Mouse (Mus musculus) heart, postnatal 0 days (tissue): ENCODE results near the gene Pou6f1. TPM values are rescaled to one million over a fixed set of nuclear protein-coding genes. Genes with fewer than 3 reads are reported as not detected.
"Not testable (repeated sequence)": the region's sequence is repeated elsewhere in the genome, so short reads cannot be mapped to it uniquely, and the experiment has no call there.

Experiments used
- ATAC-seq: fragments of 200-750 bp; cut with Nextera tagmentation; 2 replicates; pipeline ENCODE4 v1.8.0; 2017; ENCODE audit warnings: low read depth, moderate number of reproducible peaks, moderate library complexity; ENCODE audit not compliant: insufficient read depth
- DNase-seq: peaks from one replicate; pipeline ENCODE4 v3.0.0-alpha.2; 2016; ENCODE audit warnings: low spot score
- H3K27ac ChIP-seq: fragments of 300-500 bp; sonication (generic); 2 replicates; pipeline ENCODE4 v1.5.1; 2014; ENCODE audit warnings: low read depth, mild to moderate bottlenecking
- H3K27me3 ChIP-seq: fragments of 300-500 bp; sonication (generic); 2 replicates; pipeline ENCODE4 v1.6.1; 2014; ENCODE audit warnings: low read length, mixed read lengths; ENCODE audit not compliant: control insufficient read depth, insufficient read depth
- H3K36me3 ChIP-seq: fragments of 300-500 bp; sonication (generic); replicated peaks from 2 replicates; pipeline ENCODE4 v1.6.1; 2014; ENCODE audit warnings: low read length, mixed read lengths; ENCODE audit not compliant: control insufficient read depth, insufficient read depth
- H3K4me1 ChIP-seq: fragments of 300-500 bp; sonication (generic); 2 replicates; pipeline ENCODE4 v1.6.1; 2014; ENCODE audit warnings: antibody characterized with exemption; ENCODE audit not compliant: control insufficient read depth, insufficient read depth
- H3K4me2 ChIP-seq: fragments of 300-500 bp; sonication (generic); 2 replicates; pipeline ENCODE4 v1.6.1; 2014; ENCODE audit warnings: low read depth, mild to moderate bottlenecking, low read length, moderate library complexity
- H3K4me3 ChIP-seq: fragments of 300-500 bp; sonication (generic); 2 replicates; pipeline ENCODE4 v1.5.1; 2014; ENCODE audit warnings: low read depth, low read length
- H3K9ac ChIP-seq: fragments of 300-500 bp; sonication (generic); replicated peaks from 2 replicates; pipeline ENCODE4 v1.6.1; 2014; ENCODE audit warnings: low read depth, low read length, mixed read lengths
- H3K9me3 ChIP-seq: fragments of 300-500 bp; sonication (generic); replicated peaks from 2 replicates; pipeline ENCODE4 v1.6.1; 2016; ENCODE audit warnings: low read length; ENCODE audit not compliant: control insufficient read depth
- CTCF ChIP-seq: IDR thresholded peaks from 2 replicates; pipeline ENCODE4 v1.5.1; 2016; ENCODE audit warnings: antibody characterized with exemption, control low read depth, low read depth
- EP300 ChIP-seq: IDR thresholded peaks from 2 replicates; pipeline ENCODE4 v1.6.1; 2016; ENCODE audit warnings: antibody characterized with exemption, low read depth
- WGBS: fragments of 180-500 bp; shearing (Covaris S2); extraction: QIAGEN DNeasy Blood & Tissue Kit; methylation state at CpG from one replicate; pipeline ENCODE4 v1.1.7; 2014; 5-methylcytosine and 5-hydroxymethylcytosine counted together
- polyA plus RNA-seq: library from polyadenylated mRNA; unstranded; fragments of >200 nt; fragmentation: Nextera tagmentation; extraction: Ambion mirVana; gene quantifications from 2 replicates; pipeline ENCODE4 v1.2.1, GENCODE M21; 2015
- total RNA-seq: library from RNA; depleted of rRNA; stranded (reverse); fragments of >200 nt; gene quantifications from 2 replicates; pipeline ENCODE4 v1.2.3, GENCODE M21; 2014; ENCODE audit warnings: low replicate concordance

Pou6f1 gene
- total and polyA plus RNA-seq, 2 experiments from 2014 or later: 5.2 to 6.0 TPM

- no peak overlapping the region for H3K4me3 ChIP-seq
- no peak overlapping the region for H3K9ac ChIP-seq
- TF ChIP-seq EP300 (no peak), CTCF (no peak)
- ATAC-seq (no peak), DNase-seq (no peak)
- no peaks in the 10 kb centered on the region for H3K36me3 ChIP-seq
- H3K27me3 ChIP-seq: no peaks in the 10 kb centered on the region
- no peaks in the 10 kb centered on the region for H3K9me3 ChIP-seq
- H3K4me1 ChIP-seq: no peaks in the 10 kb centered on the region
- 27% methylated on average over 10 of the region's 10 CpGs for WGBS
- H3K4me2 ChIP-seq: no peak overlapping the region
- peak overlapping the region; percentile 46; the same call in 1 of the 2 replicates for H3K27ac ChIP-seq
Measured at GRCm38 (mm10) chr15:100627287-100627686, 27.5 kb upstream of the Pou6f1 start.

- ATAC-seq: no peak
- Histone ChIP-seq H3K4me1 (0 out of 2 replicates have a peak, but pooled peaks cover 5% of the 10 kb centered on the region), H3K9ac (no peak overlapping the region), H3K27ac (no peak overlapping the region), H3K4me2 (no peak overlapping the region), H3K27me3 (no peaks in the 10 kb centered on the region), H3K36me3 (peaks cover 16% of the 10 kb centered on the region), H3K9me3 (no peaks in the 10 kb centered on the region), H3K4me3 (no peak overlapping the region)
- no peak for DNase-seq
- TF ChIP-seq CTCF: no peak
- TF ChIP-seq EP300: no peak
- 80% methylated on average over 3 of the region's 3 CpGs for WGBS
Measured at GRCm38 (mm10) chr15:100624435-100624834, 24.7 kb upstream of the Pou6f1 start.

- H3K9ac ChIP-seq: no peak overlapping the region
- TF ChIP-seq CTCF: no peak
- TF ChIP-seq EP300: no peak
- no peak overlapping the region for H3K27ac ChIP-seq
- peaks cover 23% of the 10 kb centered on the region for H3K36me3 ChIP-seq
- 0 out of 2 replicates have a peak, but pooled peaks cover 5% of the 10 kb centered on the region for H3K4me1 ChIP-seq
- 88% methylated on average over 9 of the region's 9 CpGs for WGBS
- H3K4me2 ChIP-seq: no peak overlapping the region
- H3K27me3 ChIP-seq: no peaks in the 10 kb centered on the region
- H3K4me3 ChIP-seq: no peak overlapping the region
- H3K9me3 ChIP-seq: no peaks in the 10 kb centered on the region
- no peak for ATAC-seq
- DNase-seq: no peak
Measured at GRCm38 (mm10) chr15:100623754-100624153, 24.0 kb upstream of the Pou6f1 start.

GRCm38 (mm10) chr15:100622164-100622563, 22.4 kb upstream of the Pou6f1 start:
- DNase-seq (peak; percentile 27), ATAC-seq (peak; percentile 43)
- H3K9ac ChIP-seq: no peak overlapping the region
- TF ChIP-seq EP300 (no peak), CTCF (no peak)
- no peak overlapping the region for H3K4me3 ChIP-seq
- 66% methylated on average over 7 of the region's 7 CpGs for WGBS
- no peak overlapping the region for H3K4me2 ChIP-seq
- peaks cover 38% of the 10 kb centered on the region for H3K36me3 ChIP-seq
- 0 out of 2 replicates have a peak, but pooled peaks cover 5% of the 10 kb centered on the region for H3K4me1 ChIP-seq
- H3K27me3 ChIP-seq: no peaks in the 10 kb centered on the region
- peak overlapping the region; percentile 49 for H3K27ac ChIP-seq
- no peaks in the 10 kb centered on the region for H3K9me3 ChIP-seq

- not testable (repeated sequence) for H3K4me2 ChIP-seq, H3K9me3 ChIP-seq, H3K9ac ChIP-seq, H3K27me3 ChIP-seq, H3K4me1 ChIP-seq, H3K4me3 ChIP-seq
- DNase-seq: peak; percentile 33
- WGBS: 42% methylated on average over 9 of the region's 9 CpGs
- Histone ChIP-seq H3K36me3 (peaks cover 38% of the 10 kb centered on the region), H3K27ac (peak overlapping the region; percentile 49)
- ATAC-seq: 0 out of 2 replicates have a peak, but pooled peaks have one; percentile 39
Measured at GRCm38 (mm10) chr15:100621671-100622070, 21.9 kb upstream of the Pou6f1 start.

- Histone ChIP-seq H3K27me3 (no peaks in the 10 kb centered on the region), H3K4me1 (peaks cover 10% of the 10 kb centered on the region; the same call in 1 of the 2 replicates), H3K9me3 (no peaks in the 10 kb centered on the region), H3K4me3 (no peak overlapping the region), H3K36me3 (peaks cover 38% of the 10 kb centered on the region), H3K9ac (no peak overlapping the region), H3K27ac (no peak overlapping the region), H3K4me2 (no peak overlapping the region)
- no peak for TF ChIP-seq CTCF
- no peak for TF ChIP-seq EP300
- no peak for ATAC-seq
- 77% methylated on average over 7 of the region's 7 CpGs for WGBS
- no peak for DNase-seq
Measured at GRCm38 (mm10) chr15:100619200-100619599, 19.4 kb upstream of the Pou6f1 start.
